Mouse (Mus musculus) limb, embryonic 14.5 days (tissue): ENCODE measurements around the gene Ilf3. TPM values are rescaled to one million over a fixed set of nuclear protein-coding genes. Genes with fewer than 3 reads are reported as not detected.

Experiments used
- ATAC-seq: fragments of 200-750 bp; cut with Nextera tagmentation; 2 replicates; pipeline ENCODE4 v1.8.0; 2017; ENCODE audit warnings: low read depth, moderate number of reproducible peaks, moderate TSS enrichment; ENCODE audit not compliant: low FRiP score
- DNase-seq: peaks from one replicate; pipeline ENCODE4 v3.0.0-alpha.2; 2015; ENCODE audit warnings: low spot score
- H3K27ac ChIP-seq: fragments of 300-500 bp; sonication (generic); replicated peaks from 2 replicates; pipeline ENCODE4 v1.5.1; 2014; ENCODE audit warnings: low read depth, mild to moderate bottlenecking, low read length, moderate library complexity, mixed read lengths
- H3K27me3 ChIP-seq: fragments of 300-500 bp; sonication (generic); 2 replicates; pipeline ENCODE4 v1.6.1; 2014; ENCODE audit warnings: low read length, mixed read lengths; ENCODE audit not compliant: control insufficient read depth, insufficient read depth
- H3K36me3 ChIP-seq: fragments of 300-500 bp; sonication (generic); 2 replicates; pipeline ENCODE4 v1.6.1; 2014; ENCODE audit warnings: mild to moderate bottlenecking, low read length, moderate library complexity, mixed read lengths; ENCODE audit not compliant: control insufficient read depth, insufficient read depth
- H3K4me1 ChIP-seq: fragments of 300-500 bp; sonication (generic); 2 replicates; pipeline ENCODE4 v1.6.1; 2014; ENCODE audit warnings: antibody characterized with exemption, low read length, mixed read lengths; ENCODE audit not compliant: control insufficient read depth, insufficient read depth
- H3K4me2 ChIP-seq: fragments of 300-500 bp; sonication (generic); replicated peaks from 2 replicates; pipeline ENCODE4 v1.6.1; 2014; ENCODE audit warnings: low read depth, mild to moderate bottlenecking, low read length, moderate library complexity; ENCODE audit not compliant: severe bottlenecking
- H3K4me3 ChIP-seq: fragments of 300-500 bp; sonication (generic); replicated peaks from 2 replicates; pipeline ENCODE4 v1.5.1; 2014; ENCODE audit warnings: low read length
- H3K9ac ChIP-seq: fragments of 300-500 bp; sonication (generic); 2 replicates; pipeline ENCODE4 v1.6.1; 2014; ENCODE audit warnings: mild to moderate bottlenecking, low read depth, low read length, moderate library complexity; ENCODE audit not compliant: severe bottlenecking
- H3K9me3 ChIP-seq: fragments of 300-500 bp; sonication (generic); 2 replicates; pipeline ENCODE4 v1.6.1; 2016; ENCODE audit warnings: low read length; ENCODE audit not compliant: control insufficient read depth
- POLR2A ChIP-seq: fragments of 200-500 bp; IDR thresholded peaks from 2 replicates; pipeline ENCODE4 v1.8.0; 2012; ENCODE audit warnings: inconsistent platforms, mild to moderate bottlenecking, moderate library complexity, borderline replicate concordance; ENCODE audit not compliant: insufficient read depth, insufficient read length; ENCODE audit errors: extremely low read depth
- WGBS: fragments of 180-500 bp; shearing (Covaris S2); extraction: QIAGEN DNeasy Blood & Tissue Kit; methylation state at CpG from one replicate; pipeline ENCODE4 v1.1.7; 2014; 5-methylcytosine and 5-hydroxymethylcytosine counted together
- polyA plus RNA-seq, 2 experiments: library from polyadenylated mRNA; depleted of rRNA in 1 of 2; stranded (reverse) in 1 of 2; unstranded in 1 of 2; fragments of >200 nt; fragmentation: Nextera tagmentation in 1 of 2; extraction: Ambion mirVana in 1 of 2; gene quantifications; 2 replicates each; pipeline versions ENCODE4 v1.2.1 to v1.2.3; 2012 to 2014

The Ilf3 gene
- polyA plus RNA-seq, 2 experiments, result 174 to 180 TPM

- Histone ChIP-seq H3K4me3 (no peak overlapping the region), H3K27me3 (no peaks in the 10 kb centered on the region), H3K9me3 (no peaks in the 10 kb centered on the region), H3K36me3 (peaks cover 28% of the 10 kb centered on the region), H3K27ac (no peak overlapping the region), H3K4me1 (peaks cover 5% of the 10 kb centered on the region), H3K9ac (no peak overlapping the region), H3K4me2 (no peak overlapping the region)
- DNase-seq, result peak; percentile 86
- no peak for ATAC-seq
- no peak for TF ChIP-seq POLR2A
- WGBS, result 38% methylated on average over 9 of the region's 9 CpGs
Observed at GRCm38 (mm10) chr9:21409592-21410317, 42.1 kb downstream of the Ilf3 start.

- peak within 1 kb of the TSS; percentile 88 for H3K4me2 ChIP-seq
- peaks cover 5% of the 10 kb centered on the region for H3K4me1 ChIP-seq
- WGBS, result 2% methylated on average over 53 of the region's 53 CpGs
- ATAC-seq, result peak; percentile 93
- H3K9ac ChIP-seq, result peak within 1 kb of the TSS; percentile 65
- H3K36me3 ChIP-seq, result peaks cover 17% of the 10 kb centered on the region
- H3K4me3 ChIP-seq, result peak within 1 kb of the TSS; percentile 53
- H3K27ac ChIP-seq, result no peak within 1 kb of the TSS
- TF ChIP-seq POLR2A, result peak; percentile 54; the same call in 1 of the 2 replicates
- peak; percentile 93 for DNase-seq
- H3K9me3 ChIP-seq, result no peaks in the 10 kb centered on the region
- H3K27me3 ChIP-seq, result no peaks in the 10 kb centered on the region
Observed at GRCm38 (mm10) chr9:21411669-21412550, 44.2 kb downstream of the Ilf3 start, which contains the start of gene Qtrt1. Qtrt1 (plus strand) TSS chr9:21411837.

GRCm38 (mm10) chr9:21417866-21418265 lies 50.2 kb downstream of the Ilf3 start:
- ATAC-seq, result no peak
- H3K36me3 ChIP-seq, result peaks cover 57% of the 10 kb centered on the region
- DNase-seq, result no peak
- 88% methylated on average over 2 of the region's 2 CpGs for WGBS
- no peak overlapping the region for H3K9ac ChIP-seq
- no peaks in the 10 kb centered on the region for H3K27me3 ChIP-seq
- no peaks in the 10 kb centered on the region for H3K4me1 ChIP-seq
- TF ChIP-seq POLR2A, result no peak
- H3K9me3 ChIP-seq, result no peaks in the 10 kb centered on the region
- no peak overlapping the region for H3K4me3 ChIP-seq
- H3K27ac ChIP-seq, result no peak overlapping the region
- H3K4me2 ChIP-seq, result no peak overlapping the region

- H3K27me3 ChIP-seq, result no peaks in the 10 kb centered on the region
Observed at GRCm38 (mm10) chr9:21419646-21420045, 52.0 kb downstream of the Ilf3 start.

More at GRCm38 (mm10) chr9:21419646-21420045, 52.0 kb downstream of the Ilf3 start:
- no peak overlapping the region for H3K9ac ChIP-seq
- H3K9me3 ChIP-seq, result no peaks in the 10 kb centered on the region
- WGBS, result 87% methylated on average over 2 of the region's 2 CpGs
- H3K4me3 ChIP-seq, result no peak overlapping the region
- no peak overlapping the region for H3K27ac ChIP-seq
- ATAC-seq (no peak), DNase-seq (no peak)
- no peak for TF ChIP-seq POLR2A
- H3K4me1 ChIP-seq, result no peaks in the 10 kb centered on the region
- H3K36me3 ChIP-seq, result peaks cover 52% of the 10 kb centered on the region
- H3K4me2 ChIP-seq, result no peak overlapping the region
